Mouse (Mus musculus) large intestine, adult 2 months (tissue): ENCODE results near the gene Yju2. TPM values are rescaled to one million over a fixed set of nuclear protein-coding genes. Genes with fewer than 3 reads are reported as not detected.

Source experiments
- DNase-seq: peaks from one replicate; pipeline ENCODE4 v3.0.0-alpha.2; 2012; ENCODE audit warnings: low read depth, low spot score
- WGBS: fragments of 180-500 bp; shearing (Covaris S2); methylation state at CpG from one replicate; pipeline ENCODE4 v1.1.7; 2018; 5-methylcytosine and 5-hydroxymethylcytosine counted together
- polyA plus RNA-seq: library from polyadenylated mRNA; depleted of rRNA; stranded (reverse); fragments of >200 nt; gene quantifications from 2 replicates; pipeline ENCODE4 v1.2.3, GENCODE M21; 2012

Gene Yju2
- polyA plus RNA-seq, 1 experiment = 5.8 TPM

DNA sequence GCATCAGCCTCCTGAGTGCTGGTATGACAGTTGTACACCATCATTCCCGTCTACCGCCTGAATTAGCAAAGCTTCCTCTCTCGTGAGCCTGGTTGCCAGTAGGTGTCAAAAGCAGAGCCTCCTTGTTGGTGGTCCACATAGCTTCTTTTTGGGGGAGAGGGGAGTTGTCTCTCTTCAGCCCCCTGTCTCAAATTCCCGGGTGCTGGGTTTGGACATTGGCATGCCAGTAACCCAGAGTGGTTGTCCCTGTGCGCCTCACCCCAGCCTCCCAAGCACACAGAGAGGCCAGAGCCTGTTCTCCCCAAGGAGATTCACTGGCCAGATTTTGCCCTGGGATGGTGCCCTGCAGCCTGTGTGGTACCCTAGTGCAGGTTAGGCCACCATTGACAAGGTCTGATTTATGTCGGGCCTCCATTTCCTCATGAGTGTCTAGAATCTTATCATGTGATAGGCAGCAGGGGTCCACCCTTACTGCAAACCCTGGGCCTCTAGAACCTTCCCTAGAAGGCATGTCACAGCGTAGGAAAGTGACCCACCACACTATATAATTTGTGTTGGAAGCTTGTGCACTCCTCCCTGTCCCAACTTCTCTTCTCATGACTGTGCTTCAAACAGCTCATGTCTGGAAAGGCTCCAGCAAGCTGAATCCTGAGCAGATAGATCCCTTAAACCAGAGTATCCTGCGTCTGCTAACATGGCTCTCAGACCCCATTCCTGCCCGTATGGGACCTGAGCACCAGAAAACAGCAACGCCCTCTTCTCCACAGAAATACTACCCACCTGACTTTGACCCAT lies 1.2 kb downstream of the Yju2 start:
- no peak for DNase-seq
- WGBS = 71% methylated on average over 10 of the region's 10 CpGs

DNA sequence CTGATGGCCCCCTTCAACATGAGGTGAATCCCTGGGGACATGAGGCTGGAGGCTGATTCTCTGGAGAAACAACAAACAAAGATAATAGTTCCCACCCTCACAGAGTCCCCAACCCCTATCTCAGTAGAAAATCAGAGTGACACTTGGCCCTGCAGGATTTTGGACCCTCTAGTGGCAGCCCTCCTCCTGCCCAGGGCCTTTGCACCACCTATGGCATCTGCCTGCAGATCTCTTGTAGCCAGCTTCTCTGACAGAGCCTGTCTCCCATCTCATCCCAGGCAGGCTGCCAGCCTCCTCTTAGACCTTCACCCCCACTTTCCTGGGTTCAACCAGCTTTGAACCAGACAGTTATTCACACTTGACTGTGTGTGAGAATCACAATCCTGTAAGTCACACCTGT lies 1.9 kb downstream of the Yju2 start:
- no peak for DNase-seq

DNA sequence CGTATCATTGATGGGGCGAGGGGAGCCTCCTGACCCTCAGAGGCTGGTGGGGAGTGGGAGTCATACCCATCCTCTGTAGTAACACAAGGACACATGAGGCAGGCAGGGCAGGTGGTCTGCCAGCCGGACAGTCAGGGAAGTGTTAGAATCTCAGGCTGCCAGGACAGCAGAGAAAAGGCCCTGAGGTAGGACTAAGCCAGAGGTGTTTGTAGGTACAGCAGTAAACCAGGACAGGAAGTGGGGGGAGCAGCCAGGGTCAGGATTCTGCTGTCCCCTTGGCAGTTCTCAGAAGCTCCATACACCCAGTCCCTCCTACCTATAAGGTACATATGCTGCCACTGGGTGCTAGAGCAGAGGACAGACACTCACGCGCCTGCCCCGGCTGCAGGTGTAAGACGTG lies 2.7 kb downstream of the Yju2 start:
- 97% methylated on average over 7 of the region's 7 CpGs for WGBS
- DNase-seq = no peak

DNA sequence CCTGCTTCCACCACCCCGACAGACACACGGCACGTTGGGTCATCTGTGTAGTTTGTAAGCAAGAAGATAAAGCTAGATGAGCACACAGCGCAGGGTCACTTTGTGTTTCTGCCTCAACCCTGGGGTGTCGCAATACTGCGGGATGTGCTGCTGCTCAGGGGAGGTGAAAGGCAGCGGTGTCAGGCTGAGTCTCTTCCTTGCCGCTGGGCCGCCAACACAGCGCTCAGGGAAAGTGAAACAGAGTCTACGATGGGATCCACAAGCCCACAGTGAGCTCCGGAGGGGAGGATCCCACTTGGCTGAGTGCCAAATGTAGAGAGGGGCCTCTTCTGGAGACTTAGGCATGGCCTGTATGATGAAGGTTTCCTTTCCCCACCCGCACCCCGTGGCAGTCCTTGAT lies 4.3 kb downstream of the Yju2 start:
- no peak for DNase-seq
- 77% methylated on average over 14 of the region's 14 CpGs for WGBS

DNA sequence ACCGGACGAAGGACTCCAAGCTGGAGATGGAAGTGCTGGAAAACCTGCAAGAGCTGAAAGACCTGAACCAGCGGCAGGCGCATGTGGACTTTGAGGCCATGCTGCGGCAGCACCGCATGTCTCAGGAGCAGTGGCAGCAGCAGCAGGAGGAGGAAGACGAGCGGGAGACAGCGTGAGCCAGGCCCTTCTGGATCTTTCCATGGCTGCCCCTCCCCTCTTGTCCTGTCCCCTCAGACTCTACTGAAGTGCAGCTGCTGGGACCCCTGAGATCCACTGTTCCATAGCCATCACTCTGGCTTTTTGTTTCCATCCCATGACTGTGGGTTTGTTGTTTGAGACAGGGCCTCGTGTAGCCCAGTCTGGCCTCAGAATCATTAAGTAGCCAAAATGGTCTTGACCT lies 5.6 kb downstream of the Yju2 start:
- DNase-seq = no peak
- WGBS = 95% methylated on average over 10 of the region's 10 CpGs

DNA sequence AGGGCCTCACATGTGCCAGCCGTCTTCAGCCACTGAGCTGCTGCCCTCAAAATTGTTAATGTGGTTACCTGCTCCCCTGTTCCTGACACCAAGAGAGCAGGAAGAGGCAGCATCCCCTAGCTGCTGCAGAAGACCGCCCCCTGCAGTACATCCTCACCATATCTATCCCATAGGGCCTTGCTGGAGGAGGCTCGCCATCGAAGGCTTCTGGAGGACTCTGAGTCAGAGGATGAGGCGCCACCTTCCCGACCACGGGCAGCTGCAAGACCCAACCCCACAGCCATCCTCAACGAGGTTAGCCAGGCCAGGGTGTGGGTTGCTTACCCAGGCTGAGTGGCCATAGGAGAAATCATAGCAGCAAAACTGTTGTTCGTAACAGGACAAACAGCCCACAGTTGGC lies 6.1 kb downstream of the Yju2 start:
- no peak for DNase-seq
- WGBS = 80% methylated on average over 9 of the region's 9 CpGs

DNA sequence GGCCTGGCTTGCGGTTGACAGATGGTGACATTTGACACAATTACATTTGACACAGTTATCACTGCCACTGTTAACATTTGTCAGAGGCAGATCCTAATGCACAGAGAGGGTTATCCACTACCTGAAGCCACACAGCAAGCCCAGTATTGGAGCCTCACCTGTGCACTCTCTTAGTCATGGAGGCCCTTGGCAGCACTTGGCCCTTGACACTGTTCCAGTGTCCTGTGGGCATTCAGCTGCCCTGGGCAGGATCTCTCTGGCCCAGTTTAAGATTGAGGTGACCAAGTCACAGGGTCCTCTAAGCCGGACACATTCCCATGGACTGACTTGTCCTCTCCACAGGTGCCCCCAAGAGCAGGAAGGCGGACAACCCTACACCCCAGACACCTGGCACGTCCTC lies 8.3 kb downstream of the Yju2 start:
- no peak for DNase-seq
- over 99% methylated on average over 4 of the region's 4 CpGs for WGBS

DNA sequence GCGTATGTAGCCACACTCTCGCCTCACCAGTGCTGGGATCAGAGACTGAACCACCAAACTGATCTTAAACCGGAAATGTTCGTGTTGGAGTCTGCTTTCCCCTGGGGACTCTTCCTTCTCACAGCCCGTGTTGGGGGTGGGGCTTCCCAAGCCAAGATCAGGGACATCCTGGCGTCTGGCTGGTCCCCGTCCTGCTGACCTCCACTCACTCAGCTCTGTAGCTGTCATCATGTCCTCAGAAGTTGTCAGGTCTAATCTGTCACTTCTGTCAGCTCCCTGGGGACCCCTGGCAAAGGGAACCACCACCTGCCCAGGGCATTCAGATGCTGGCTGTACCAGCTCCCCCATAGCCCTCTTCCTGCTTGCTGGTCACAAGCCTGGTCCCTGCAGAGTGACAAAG lies 9.3 kb downstream of the Yju2 start:
- no peak for DNase-seq
- 78% methylated on average over 7 of the region's 7 CpGs for WGBS

DNA sequence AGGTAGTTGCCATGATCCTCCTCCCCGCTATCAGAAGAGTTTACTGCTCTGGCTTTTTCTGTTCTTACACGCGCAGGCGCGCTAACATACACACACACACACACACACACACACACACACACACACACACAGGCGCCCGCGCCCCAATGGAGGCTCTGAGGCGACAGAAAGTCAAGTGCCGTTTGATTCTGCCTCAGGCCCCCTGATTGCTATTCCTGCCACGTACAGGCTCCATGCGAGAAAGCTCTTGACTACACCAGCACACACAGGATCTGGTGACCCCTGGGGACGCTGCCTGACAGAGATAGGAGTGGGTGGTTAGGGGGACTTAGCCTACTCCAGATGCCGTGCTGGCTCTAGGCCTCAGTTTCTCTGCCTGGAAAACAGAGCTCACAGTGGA lies 10.7 kb downstream of the Yju2 start:
- DNase-seq = no peak
- 41% methylated on average over 14 of the region's 14 CpGs for WGBS

DNA sequence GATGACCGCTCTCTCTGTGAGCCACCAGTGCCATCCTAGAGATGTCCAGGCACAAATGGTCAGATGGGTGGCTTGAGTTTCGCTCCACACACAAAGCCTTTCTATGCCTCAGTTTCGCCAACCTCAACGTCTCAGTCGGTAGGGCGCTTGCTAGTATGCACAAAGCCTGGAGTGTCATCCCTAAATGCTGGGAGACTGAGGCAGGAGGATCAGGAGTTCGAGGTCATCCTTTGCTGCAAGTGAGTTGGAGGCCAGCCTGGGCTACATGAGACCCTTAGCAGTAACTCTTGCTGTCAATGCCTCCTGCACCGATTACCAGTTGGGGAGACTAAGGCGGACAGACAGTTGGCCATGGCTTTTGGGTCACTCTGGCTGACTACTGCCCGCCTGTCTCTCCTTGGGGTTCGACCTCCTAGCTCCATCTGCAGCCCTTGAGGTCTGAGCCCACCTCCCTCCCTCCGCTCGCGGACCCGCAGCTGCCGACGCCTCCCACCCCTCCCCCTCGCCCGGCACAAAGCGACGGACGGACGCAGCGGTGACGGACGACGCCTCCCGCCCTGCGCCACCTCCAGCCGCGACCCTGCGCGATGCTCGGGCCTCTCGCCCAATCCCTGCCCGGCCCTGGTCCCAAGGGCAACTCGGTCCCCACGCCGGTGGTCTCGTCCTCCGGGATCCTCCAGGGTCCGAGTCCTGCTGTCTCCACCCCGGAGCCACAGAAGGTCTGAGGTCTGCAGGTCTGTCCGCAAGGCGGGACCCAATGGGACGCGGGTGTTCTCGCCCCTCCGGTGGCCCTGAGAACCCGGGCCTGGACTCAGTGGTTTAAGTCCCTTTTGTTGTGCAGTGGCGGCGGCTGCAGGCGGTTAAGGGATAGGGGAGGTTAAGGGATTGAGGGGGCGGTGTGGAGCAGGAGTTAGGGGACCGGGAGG lies 11.3 kb downstream of the Yju2 start, which contains the start of gene Shd:
Gene Shd (plus strand): TSS at position 502 of the 926 bp plus-strand sequence.
- DNase-seq = no peak
- 11% methylated on average over 55 of the region's 55 CpGs for WGBS

DNA sequence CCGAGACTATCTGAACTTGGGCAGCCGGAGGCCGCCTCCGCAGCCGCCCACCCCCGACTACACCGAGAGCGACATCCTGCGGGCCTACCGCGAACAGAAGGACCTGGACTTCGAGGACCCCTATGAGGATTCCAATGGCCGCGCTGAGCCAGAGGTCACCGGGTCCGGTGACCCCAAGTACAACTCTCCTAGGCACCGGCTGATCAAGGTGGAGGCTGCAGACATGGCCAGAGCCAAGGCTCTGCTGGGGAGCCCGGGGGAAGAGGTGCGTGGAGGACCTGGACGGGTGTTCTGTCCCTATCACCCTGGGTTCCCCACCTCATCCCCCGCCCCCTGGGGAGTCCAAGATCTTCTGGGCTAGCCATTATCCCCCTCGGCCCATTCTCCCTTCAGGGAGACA lies 12.6 kb downstream of the Yju2 start:
- 47% methylated on average over 22 of the region's 22 CpGs for WGBS
- no peak for DNase-seq

DNA sequence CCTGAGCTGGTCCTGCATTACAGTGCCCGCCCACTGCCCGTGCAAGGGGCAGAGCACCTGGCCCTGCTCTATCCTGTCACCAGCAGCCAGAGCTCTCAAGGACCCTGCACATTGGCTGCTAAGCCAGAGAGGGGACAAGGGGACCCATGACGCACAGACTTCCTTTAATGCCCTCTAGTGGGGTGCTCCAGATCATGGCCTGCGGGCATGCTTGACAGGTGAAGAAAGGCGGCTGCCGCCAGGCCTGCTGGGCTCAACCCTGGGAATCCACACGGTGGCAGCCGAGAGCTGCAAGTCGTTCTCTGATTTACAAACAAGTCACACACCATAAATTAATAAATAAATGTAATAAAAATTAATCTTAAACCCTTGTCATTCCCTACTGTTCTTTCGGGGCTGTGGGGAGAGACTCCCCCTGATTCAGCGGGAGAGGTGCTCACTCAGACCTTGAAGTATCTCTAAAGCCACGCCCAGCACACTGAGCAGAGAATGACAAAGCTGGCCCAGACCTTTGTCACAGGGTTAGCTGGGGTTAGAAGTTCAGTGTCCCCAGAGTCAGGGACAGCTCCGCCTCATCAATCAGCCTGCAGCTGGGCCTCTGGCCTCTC lies 17.5 kb downstream of the Yju2 start:
- 17% methylated on average over 13 of the region's 13 CpGs for WGBS

DNA sequence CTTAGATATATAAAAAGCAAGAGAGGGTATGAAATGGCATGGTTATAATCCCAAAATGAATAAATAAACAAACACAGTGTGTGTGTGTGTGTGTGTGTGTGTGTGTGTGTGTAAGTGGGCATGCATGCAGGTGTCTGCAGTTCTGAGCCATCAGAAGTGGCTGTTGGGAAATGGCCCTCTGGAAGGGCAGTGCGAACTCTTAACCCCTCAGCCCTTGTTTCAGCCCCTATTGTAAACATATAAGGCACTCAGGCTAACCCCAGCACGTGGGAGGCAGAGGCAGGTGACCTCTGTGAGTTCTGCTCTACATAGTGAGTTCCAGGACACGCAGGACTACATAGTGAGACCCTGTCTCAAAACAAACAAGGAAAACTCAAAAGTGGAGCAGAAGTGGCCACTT lies 18.4 kb downstream of the Yju2 start:
- DNase-seq = no peak
- 61% methylated on average over 3 of the region's 3 CpGs for WGBS

More for the DNA sequence above, 17.5 kb downstream of the Yju2 start:
- DNase-seq = no peak

DNA sequence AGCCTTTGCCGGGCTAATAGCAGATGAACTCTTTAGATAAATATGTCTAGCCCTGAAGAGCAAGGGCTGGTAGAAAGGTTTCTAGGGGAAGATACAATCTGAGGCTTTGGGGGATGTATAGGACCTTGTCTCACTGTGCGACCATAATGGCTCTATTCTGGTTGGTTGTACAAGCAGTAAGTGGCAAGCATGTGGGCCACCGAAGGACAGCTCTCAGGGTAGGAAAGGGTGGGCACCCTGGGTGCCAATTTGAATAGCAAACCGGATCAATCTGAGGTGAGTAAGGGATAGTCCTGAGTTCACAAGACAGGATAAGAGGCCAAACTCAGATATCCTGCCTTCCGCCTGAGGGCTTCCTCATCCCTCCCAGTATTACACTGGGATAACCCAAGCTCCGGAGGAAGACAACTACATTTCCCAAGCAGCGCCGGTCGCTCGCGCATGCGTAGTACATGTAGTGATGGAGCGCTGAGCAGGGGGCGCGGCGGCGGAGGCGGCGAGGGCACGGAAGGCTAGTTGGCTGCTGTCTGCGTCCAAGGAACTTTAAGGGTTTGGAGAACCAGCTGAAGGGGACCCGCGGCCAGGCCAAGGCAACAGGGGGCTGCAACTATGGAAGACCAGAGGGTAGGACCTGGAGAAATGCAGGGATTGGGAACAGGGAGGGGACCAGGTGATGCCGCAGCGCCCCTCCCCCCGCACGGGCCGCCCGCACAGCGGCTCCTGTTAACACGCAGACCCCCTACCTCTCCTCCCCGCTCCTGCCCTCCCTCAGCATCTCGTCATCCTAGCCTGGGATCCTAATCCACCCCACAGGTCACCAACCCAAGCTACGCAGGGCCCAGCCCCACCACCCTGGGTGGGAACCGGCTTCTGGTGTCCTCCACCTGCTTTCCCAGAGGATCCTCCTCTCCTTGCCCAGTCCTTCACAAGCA lies 27.4 kb downstream of the Yju2 start, which contains the start of gene Fsd1:
Gene Fsd1 (plus strand): TSS at position 480 of the 932 bp plus-strand sequence.
- 10% methylated on average over 35 of the region's 35 CpGs for WGBS
- DNase-seq = no peak

DNA sequence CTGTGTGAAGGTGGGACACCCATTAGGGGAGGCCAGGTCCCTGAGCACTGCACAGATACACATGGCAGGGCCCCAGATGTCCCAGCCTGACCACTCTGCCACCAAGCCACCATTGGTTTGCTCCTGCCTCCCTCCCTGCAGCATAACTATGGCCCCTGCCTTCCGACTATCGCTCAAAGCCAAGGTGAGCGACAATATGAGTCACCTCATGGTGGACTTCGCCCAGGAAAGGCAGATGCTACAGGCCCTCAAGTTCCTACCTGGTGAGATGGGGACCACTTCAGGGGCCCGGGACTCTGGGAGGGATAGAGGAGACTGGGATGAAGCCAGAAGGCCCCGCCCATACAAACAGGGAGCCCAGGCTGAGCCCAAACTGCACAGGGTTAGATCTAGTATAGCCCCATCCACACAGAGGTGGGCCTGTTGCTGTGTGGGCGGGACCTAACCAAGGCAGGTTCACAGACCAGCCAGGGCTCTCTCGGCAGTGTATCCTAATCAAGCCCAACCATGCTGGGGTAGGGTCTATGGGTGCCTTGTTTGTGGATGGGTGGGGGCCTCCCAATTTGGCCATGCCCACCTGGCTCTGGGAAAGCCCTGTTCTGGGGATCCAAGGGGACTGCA lies 31.5 kb downstream of the Yju2 start:
- no peak for DNase-seq
- 41% methylated on average over 8 of the region's 8 CpGs for WGBS

DNA sequence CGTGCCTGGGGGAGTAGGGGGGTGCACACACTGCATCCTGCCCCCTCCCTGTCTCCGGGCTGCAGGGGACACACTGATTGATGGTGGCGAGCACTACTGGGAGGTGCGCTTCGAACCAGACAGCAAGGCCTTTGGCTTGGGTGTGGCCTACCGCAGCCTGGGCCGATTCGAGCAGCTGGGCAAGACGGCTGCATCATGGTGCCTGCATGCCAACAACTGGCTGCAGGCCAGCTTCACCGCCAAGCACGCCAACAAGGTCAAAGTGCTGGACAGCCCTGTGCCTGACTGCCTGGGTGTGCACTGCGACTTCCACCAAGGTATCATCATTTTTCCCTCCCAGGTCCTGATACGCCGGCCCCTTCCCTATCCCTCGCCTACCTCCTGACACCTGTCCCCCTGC lies 37.1 kb downstream of the Yju2 start:
- 40% methylated on average over 15 of the region's 15 CpGs for whole genome bisulfite sequencing
- peak; percentile 78 for DNase-seq

DNA sequence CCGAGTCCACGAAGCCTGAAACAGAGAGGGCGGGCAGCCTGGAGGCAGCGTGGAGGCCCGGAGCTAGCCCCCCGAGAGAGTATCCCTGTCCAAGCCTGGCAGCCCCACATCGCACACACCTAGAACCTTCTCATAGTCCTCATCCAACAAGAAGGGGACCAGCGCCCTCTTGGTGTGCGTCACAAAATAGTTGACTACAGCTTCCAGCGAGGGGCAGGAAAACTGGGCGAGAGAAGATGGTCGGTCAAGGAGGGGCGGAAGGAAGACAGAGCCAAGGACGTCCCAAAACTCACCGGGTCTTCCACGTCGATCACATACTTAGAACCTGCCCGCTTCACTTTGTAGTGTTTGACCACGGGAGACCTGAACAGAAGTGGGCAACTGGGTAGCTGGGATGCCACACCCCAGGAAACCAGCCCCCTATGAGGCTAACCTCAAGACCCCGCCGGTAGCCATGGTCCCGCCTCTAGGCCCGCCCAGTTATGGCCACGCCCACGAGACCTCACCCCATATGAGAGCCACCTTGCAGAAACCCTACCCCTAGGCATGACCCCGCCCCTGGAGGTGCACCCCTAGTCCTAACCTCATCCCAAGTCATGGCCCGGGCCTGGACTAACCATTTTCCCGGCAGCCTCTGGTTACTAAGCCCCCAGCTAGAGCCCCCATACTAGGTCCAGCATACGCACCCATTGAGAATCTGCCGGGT lies 41.0 kb downstream of the Yju2 start:
- WGBS = 60% methylated on average over 30 of the region's 30 CpGs
- no peak for DNase-seq

DNA sequence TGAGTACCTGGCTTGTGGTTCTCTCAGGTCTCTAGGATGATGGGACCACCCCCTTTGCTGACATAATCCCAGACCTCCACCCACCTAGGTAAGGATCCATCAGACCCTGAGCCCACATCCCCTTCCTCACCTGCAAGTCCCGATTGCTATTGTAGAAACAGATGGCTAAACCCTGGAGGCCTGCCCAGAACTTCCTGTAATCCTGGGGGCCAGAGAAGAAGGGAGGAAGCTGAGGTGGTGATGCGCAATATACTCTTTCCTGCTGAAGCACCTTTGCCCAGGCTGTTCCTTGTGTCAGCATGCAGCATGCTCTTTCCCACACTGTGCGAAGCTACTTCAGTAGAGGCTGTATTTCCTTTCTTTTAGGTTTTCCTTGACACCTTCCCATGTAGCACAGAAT lies 44.1 kb downstream of the Yju2 start:
- no peak for DNase-seq
- 81% methylated on average over 3 of the region's 3 CpGs for WGBS
